Mouse (Mus musculus): ENCODE measurements at regions not wholly inside any gene's neighbourhood (a gene's known extent, or its start where the extent isn't known, plus 50 kb on each side); places are given as distances from the start of the nearest gene placed in this dataset.

- H3K9ac ChIP-seq, result no peak overlapping the region
- WGBS, result 52% methylated on average over 4 of the region's 4 CpGs
- H3K27me3 ChIP-seq, result no peaks in the 10 kb centered on the region
- no peaks in the 10 kb centered on the region for H3K36me3 ChIP-seq
- H3K9me3 ChIP-seq (replicated peaks), result no peaks in the 10 kb centered on the region
- no peak overlapping the region for H3K4me3 ChIP-seq (replicated peaks)
- no peak overlapping the region for H3K4me2 ChIP-seq
- no peaks in the 10 kb centered on the region for H3K4me1 ChIP-seq
- H3K27ac ChIP-seq, result no peak overlapping the region
- no peak for ATAC-seq (replicated peaks; ENCODE audit: low FRiP score)
Measured at GRCm38 (mm10) chr11:19153714-19154113, 134.9 kb upstream of the Meis1 start.

- no peaks in the 10 kb centered on the region for H3K36me3 ChIP-seq
Measured at GRCm38 (mm10) chr11:19154813-19155616, 136.2 kb upstream of the Meis1 start.

GRCm38 (mm10) chr11:19155617-19155983 is 136.8 kb upstream of the Meis1 start:
- H3K4me2 ChIP-seq, result no peak overlapping the region
- no peak for ATAC-seq (replicated peaks; ENCODE audit: low FRiP score)
- no peaks in the 10 kb centered on the region for H3K4me1 ChIP-seq
- no peaks in the 10 kb centered on the region for H3K9me3 ChIP-seq (replicated peaks)
- no peak overlapping the region for H3K27ac ChIP-seq
- WGBS, result 86% methylated on average over 2 of the region's 2 CpGs
- no peaks in the 10 kb centered on the region for H3K27me3 ChIP-seq
- H3K36me3 ChIP-seq, result no peaks in the 10 kb centered on the region
- H3K9ac ChIP-seq, result no peak overlapping the region
- no peak overlapping the region for H3K4me3 ChIP-seq (replicated peaks)

More at GRCm38 (mm10) chr11:19154813-19155616, 136.2 kb upstream of the Meis1 start:
- Histone ChIP-seq H3K9me3 (replicated peaks) (no peaks in the 10 kb centered on the region), H3K4me3 (replicated peaks) (no peak overlapping the region), H3K27ac (no peak overlapping the region), H3K4me2 (no peak overlapping the region), H3K9ac (no peak overlapping the region), H3K4me1 (no peaks in the 10 kb centered on the region), H3K27me3 (no peaks in the 10 kb centered on the region)
- WGBS, result 82% methylated on average over 4 of the region's 4 CpGs
- ATAC-seq (replicated peaks; ENCODE audit: low FRiP score), result no peak

- Histone ChIP-seq H3K36me3 (no peaks in the 10 kb centered on the region), H3K9ac (no peak overlapping the region), H3K27ac (no peak overlapping the region), H3K4me1 (no peaks in the 10 kb centered on the region), H3K9me3 (replicated peaks) (no peaks in the 10 kb centered on the region), H3K27me3 (no peaks in the 10 kb centered on the region), H3K4me3 (replicated peaks) (no peak overlapping the region), H3K4me2 (no peak overlapping the region)
- ATAC-seq (replicated peaks; ENCODE audit: low FRiP score), result no peak
- 43% methylated on average over 3 of the region's 3 CpGs for WGBS
Measured at GRCm38 (mm10) chr11:19160227-19160626, 141.4 kb upstream of the Meis1 start.

GRCm38 (mm10) chr11:19160669-19161068 is 141.9 kb upstream of the Meis1 start:
- Histone ChIP-seq H3K9ac (no peak overlapping the region), H3K27me3 (no peaks in the 10 kb centered on the region), H3K36me3 (no peaks in the 10 kb centered on the region), H3K9me3 (replicated peaks) (no peaks in the 10 kb centered on the region), H3K4me1 (no peaks in the 10 kb centered on the region), H3K27ac (no peak overlapping the region), H3K4me3 (replicated peaks) (no peak overlapping the region), H3K4me2 (no peak overlapping the region)
- 40% methylated on average over 5 of the region's 5 CpGs for WGBS
- ATAC-seq (replicated peaks; ENCODE audit: low FRiP score), result no peak

GRCm38 (mm10) chr11:19170938-19171337 is 152.2 kb upstream of the Meis1 start:
- H3K9ac ChIP-seq, result no peak overlapping the region
- H3K27ac ChIP-seq, result no peak overlapping the region
- H3K4me2 ChIP-seq, result no peak overlapping the region
- H3K36me3 ChIP-seq, result no peaks in the 10 kb centered on the region
- ATAC-seq (replicated peaks; ENCODE audit: low FRiP score), result no peak
- H3K4me3 ChIP-seq (replicated peaks), result no peak overlapping the region
- no peaks in the 10 kb centered on the region for H3K9me3 ChIP-seq (replicated peaks)
- WGBS, result 87% methylated on average over 2 of the region's 2 CpGs
- H3K4me1 ChIP-seq, result no peaks in the 10 kb centered on the region
- no peaks in the 10 kb centered on the region for H3K27me3 ChIP-seq

GRCm38 (mm10) chr11:19174305-19175017 is 155.7 kb upstream of the Meis1 start:
- no peaks in the 10 kb centered on the region for H3K27me3 ChIP-seq
- no peak overlapping the region for H3K27ac ChIP-seq
- H3K9me3 ChIP-seq (replicated peaks), result no peaks in the 10 kb centered on the region
- WGBS, result 90% methylated on average over 13 of the region's 13 CpGs
- no peak overlapping the region for H3K4me3 ChIP-seq (replicated peaks)
- H3K4me1 ChIP-seq, result no peaks in the 10 kb centered on the region
- H3K4me2 ChIP-seq, result no peak overlapping the region
- H3K36me3 ChIP-seq, result no peaks in the 10 kb centered on the region
- no peak for ATAC-seq (replicated peaks; ENCODE audit: low FRiP score)
- no peak overlapping the region for H3K9ac ChIP-seq

GRCm38 (mm10) chr11:19179290-19179689 is 160.5 kb upstream of the Meis1 start:
- no peak overlapping the region for H3K4me3 ChIP-seq (replicated peaks)
- no peaks in the 10 kb centered on the region for H3K9me3 ChIP-seq (replicated peaks)
- H3K27me3 ChIP-seq, result no peaks in the 10 kb centered on the region
- H3K36me3 ChIP-seq, result no peaks in the 10 kb centered on the region
- H3K4me1 ChIP-seq, result no peaks in the 10 kb centered on the region
- H3K9ac ChIP-seq, result no peak overlapping the region
- ATAC-seq (replicated peaks; ENCODE audit: low FRiP score), result no peak
- 94% methylated on average over 1 of the region's 1 CpGs for WGBS
- H3K4me2 ChIP-seq, result no peak overlapping the region
- H3K27ac ChIP-seq, result no peak overlapping the region

- ATAC-seq (replicated peaks; ENCODE audit: low FRiP score), result no peak
- H3K4me2 ChIP-seq, result no peak overlapping the region
- no peak overlapping the region for H3K4me3 ChIP-seq (replicated peaks)
- H3K9ac ChIP-seq, result no peak overlapping the region
- 68% methylated on average over 2 of the region's 2 CpGs for WGBS
- no peak overlapping the region for H3K27ac ChIP-seq
- H3K27me3 ChIP-seq, result no peaks in the 10 kb centered on the region
- H3K9me3 ChIP-seq (replicated peaks), result no peaks in the 10 kb centered on the region
- no peaks in the 10 kb centered on the region for H3K36me3 ChIP-seq
- no peaks in the 10 kb centered on the region for H3K4me1 ChIP-seq
Measured at GRCm38 (mm10) chr11:19189778-19190177, 171.0 kb upstream of the Meis1 start.

GRCm38 (mm10) chr11:19194464-19194863 is 175.7 kb upstream of the Meis1 start:
- Histone ChIP-seq H3K27me3 (no peaks in the 10 kb centered on the region), H3K9me3 (replicated peaks) (no peaks in the 10 kb centered on the region), H3K4me2 (no peak overlapping the region), H3K9ac (no peak overlapping the region), H3K4me1 (no peaks in the 10 kb centered on the region), H3K4me3 (replicated peaks) (no peak overlapping the region), H3K36me3 (no peaks in the 10 kb centered on the region), H3K27ac (no peak overlapping the region)
- no peak for ATAC-seq (replicated peaks; ENCODE audit: low FRiP score)
- WGBS, result 76% methylated on average over 1 of the region's 1 CpGs

- Histone ChIP-seq H3K27me3 (no peaks in the 10 kb centered on the region), H3K4me3 (replicated peaks) (no peak overlapping the region)
- 95% methylated on average over 1 of the region's 1 CpGs for WGBS
Measured at GRCm38 (mm10) chr11:19197790-19198189, 179.0 kb upstream of the Meis1 start.

GRCm38 (mm10) chr11:19202602-19203517 is 184.1 kb upstream of the Meis1 start:
- no peaks in the 10 kb centered on the region for H3K27me3 ChIP-seq
- no peak overlapping the region for H3K9ac ChIP-seq
- peaks cover 14% of the 10 kb centered on the region; the same call in 1 of the 2 replicates for H3K4me1 ChIP-seq
- no peak overlapping the region for H3K4me2 ChIP-seq
- H3K4me3 ChIP-seq (replicated peaks), result no peak overlapping the region
- ATAC-seq (replicated peaks; ENCODE audit: low FRiP score), result no peak
- no peaks in the 10 kb centered on the region for H3K9me3 ChIP-seq (replicated peaks)
- H3K27ac ChIP-seq, result no peak overlapping the region
- no peaks in the 10 kb centered on the region for H3K36me3 ChIP-seq
- 84% methylated on average over 8 of the region's 8 CpGs for WGBS

More at GRCm38 (mm10) chr11:19197790-19198189, 179.0 kb upstream of the Meis1 start:
- no peaks in the 10 kb centered on the region for H3K9me3 ChIP-seq (replicated peaks)
- H3K27ac ChIP-seq, result no peak overlapping the region
- ATAC-seq (replicated peaks; ENCODE audit: low FRiP score), result no peak
- no peaks in the 10 kb centered on the region for H3K4me1 ChIP-seq
- no peak overlapping the region for H3K9ac ChIP-seq
- H3K4me2 ChIP-seq, result no peak overlapping the region
- H3K36me3 ChIP-seq, result no peaks in the 10 kb centered on the region
